Mouse (Mus musculus): ENCODE results near the gene Itpr1.

GRCm38 (mm10) chr6:108554389-108554788 is 341.5 kb downstream of the Itpr1 start:
- TF ChIP-seq GATA1 (IDR thresholded peaks at IDR 0.05; ENCODE audit: low read length) (no peak), TAL1 (IDR thresholded peaks at IDR 0.05; ENCODE audit: low read length) (no peak)

Data from erythroblast, embryonic 14.5 days (primary cell).